ENCODE assay signal across 2 mouse cellular contexts in genomic region chr13:23760240-23760971, GRCm38 (mm10).
TF ChIP-seq lines count a peak whose summit lies in the region.

No protein-coding gene starts in this region.

TF ChIP-seq in CH12.LX, 34 proteins besides CTCF, POLR2A, EP300 and RAD21 (continued from another document):
- TF ChIP-seq HCFC1 (IDR thresholded peaks at IDR 0.05; ENCODE audit: low read depth, low read length) (0 out of 2 replicates have a peak, but pooled peaks have one; percentile 1), PAX5 (IDR thresholded peaks at IDR 0.05; ENCODE audit: low read length) (no peak), CHD2 (IDR thresholded peaks at IDR 0.05; ENCODE audit: low read length) (peak; percentile 7; the same call in 1 of the 2 replicates), SMC3 (IDR thresholded peaks at IDR 0.05; ENCODE audit: low read depth, low read length) (no peak), MEF2A (IDR thresholded peaks at IDR 0.05; ENCODE audit: borderline replicate concordance, low read depth, low read length) (peak; percentile 2; the same call in 1 of the 2 replicates), POLR2AphosphoS2 (IDR thresholded peaks at IDR 0.05; ENCODE audit: low read depth, low read length) (peak; percentile 99), UBTF (IDR thresholded peaks at IDR 0.05; ENCODE audit: low read depth, low read length) (0 out of 2 replicates have a peak, but pooled peaks have one; percentile 90), ZMIZ1 (IDR thresholded peaks at IDR 0.05; ENCODE audit: low read depth, low read length) (peak; percentile 98), TBP (conservative IDR thresholded peaks at IDR 0.05; ENCODE audit: low read depth, low read length) (0 out of 2 replicates have a peak, but pooled peaks have one; percentile 38)

TF ChIP-seq in myocyte, 11 proteins besides CTCF, POLR2A, EP300 and RAD21 (continued from another document):
- TF ChIP-seq TCF12 (IDR thresholded peaks at IDR 0.05; ENCODE audit: insufficient read depth, poor library complexity, severe bottlenecking), result no peak
- no peak for TF ChIP-seq SRF (IDR thresholded peaks at IDR 0.05; ENCODE audit: control insufficient read depth, insufficient read length, low read depth)
- TF ChIP-seq MAX (IDR thresholded peaks at IDR 0.05; ENCODE audit: low read depth), result no peak
- no peak for TF ChIP-seq POLR2AphosphoS2 (IDR thresholded peaks at IDR 0.05; ENCODE audit: insufficient read length, low read depth)
- TF ChIP-seq MYOG (IDR thresholded peaks at IDR 0.05; ENCODE audit: control insufficient read depth in 1 of 3, insufficient read depth in 1 of 3, insufficient read length in 2 of 3, low read depth in 2 of 3), result no peak
- TF ChIP-seq MYOD1 (IDR thresholded peaks at IDR 0.05; ENCODE audit: control insufficient read depth in 1 of 3, insufficient read length in 2 of 3, low read depth in 2 of 3), result no peak
